Mouse (Mus musculus): ENCODE results near the gene Cdk19. TPM values are rescaled to one million over a fixed set of nuclear protein-coding genes. Genes with fewer than 3 reads are reported as not detected.

The Cdk19 gene
- polyA plus RNA-seq, 1 experiment from 2014 or later: 6.3 TPM

GRCm38 (mm10) chr10:40435402-40435801, 96.0 kb downstream of the Cdk19 start:
- ATAC-seq: no peak
- no peaks in the 10 kb centered on the region for H3K36me3 ChIP-seq
- no peaks in the 10 kb centered on the region for H3K4me1 ChIP-seq (replicated peaks)
- no peaks in the 10 kb centered on the region for H3K27me3 ChIP-seq (replicated peaks)
- H3K27ac ChIP-seq: no peak overlapping the region
- no peaks in the 10 kb centered on the region for H3K9me3 ChIP-seq
- H3K4me3 ChIP-seq (replicated peaks): no peak overlapping the region
- H3K4me2 ChIP-seq (replicated peaks): no peak overlapping the region
- 84% methylated on average over 12 of the region's 12 CpGs for WGBS
- H3K9ac ChIP-seq: no peak overlapping the region

DNA sequence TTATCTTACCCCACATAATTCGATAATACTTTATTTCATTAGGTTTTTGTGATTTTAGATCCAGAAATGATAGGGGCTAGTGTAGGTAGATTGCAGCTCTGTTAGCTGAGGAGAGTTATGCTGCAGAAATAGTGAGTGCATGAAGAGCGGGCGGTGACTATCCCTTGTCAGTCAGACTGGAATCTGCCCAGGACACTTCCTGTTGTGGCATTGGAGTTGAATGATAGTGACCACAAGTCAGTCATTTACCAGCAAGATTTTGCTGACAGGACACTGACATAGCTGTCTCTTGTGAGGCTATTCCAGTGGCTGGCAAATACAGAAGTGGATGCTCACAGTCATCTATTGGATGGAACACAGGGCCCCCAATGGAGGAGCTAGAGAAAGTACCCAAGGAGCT, 97.8 kb downstream of the Cdk19 start:
- no peak for ATAC-seq
- Histone ChIP-seq H3K4me1 (replicated peaks) (no peaks in the 10 kb centered on the region), H3K27ac (no peak overlapping the region), H3K36me3 (no peaks in the 10 kb centered on the region), H3K4me2 (replicated peaks) (no peak overlapping the region), H3K9ac (no peak overlapping the region), H3K9me3 (no peaks in the 10 kb centered on the region), H3K4me3 (replicated peaks) (no peak overlapping the region), H3K27me3 (replicated peaks) (no peaks in the 10 kb centered on the region)
- 94% methylated on average over 3 of the region's 3 CpGs for WGBS

GRCm38 (mm10) chr10:40440740-40441139, 101.4 kb downstream of the Cdk19 start:
- Histone ChIP-seq H3K27me3 (replicated peaks) (no peaks in the 10 kb centered on the region), H3K9ac (no peak overlapping the region), H3K4me3 (replicated peaks) (no peak overlapping the region), H3K9me3 (no peaks in the 10 kb centered on the region), H3K27ac (peak overlapping the region; percentile 57), H3K36me3 (no peaks in the 10 kb centered on the region), H3K4me2 (replicated peaks) (no peak overlapping the region), H3K4me1 (replicated peaks) (no peaks in the 10 kb centered on the region)
- ATAC-seq: no peak
- 48% methylated on average over 10 of the region's 10 CpGs for WGBS

DNA sequence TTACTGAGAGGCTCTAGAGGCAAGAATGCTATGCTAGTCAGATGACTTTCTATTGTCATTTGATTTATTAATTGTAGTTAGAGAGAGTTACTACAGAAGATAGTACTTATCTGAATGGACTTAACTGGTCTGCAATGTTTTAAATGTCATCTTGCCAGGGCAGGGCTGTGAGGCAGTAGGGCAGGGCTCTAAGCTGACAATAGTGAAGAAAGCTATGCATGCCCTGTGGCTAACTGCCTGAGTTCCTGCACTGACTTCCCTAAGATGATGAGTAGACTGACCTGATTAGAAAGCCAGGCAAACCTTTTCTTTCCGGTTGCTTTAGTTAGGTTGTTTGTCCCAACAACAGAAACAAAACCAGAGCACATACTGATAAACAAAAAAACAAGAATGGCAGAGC, 102.7 kb downstream of the Cdk19 start:
- Histone ChIP-seq H3K36me3 (no peaks in the 10 kb centered on the region), H3K4me1 (replicated peaks) (no peaks in the 10 kb centered on the region), H3K4me2 (replicated peaks) (no peak overlapping the region), H3K9me3 (no peaks in the 10 kb centered on the region), H3K4me3 (replicated peaks) (no peak overlapping the region), H3K27ac (no peak overlapping the region), H3K27me3 (replicated peaks) (no peaks in the 10 kb centered on the region), H3K9ac (no peak overlapping the region)
- ATAC-seq: no peak
- 78% methylated on average over 1 of the region's 1 CpGs for WGBS

- Histone ChIP-seq H3K9me3 (no peaks in the 10 kb centered on the region), H3K27ac (peak overlapping the region; percentile 52), H3K4me2 (replicated peaks) (no peak overlapping the region), H3K4me3 (replicated peaks) (no peak overlapping the region), H3K9ac (no peak overlapping the region), H3K27me3 (replicated peaks) (no peaks in the 10 kb centered on the region), H3K4me1 (replicated peaks) (no peaks in the 10 kb centered on the region), H3K36me3 (no peaks in the 10 kb centered on the region)
- 63% methylated on average over 7 of the region's 7 CpGs for WGBS
- ATAC-seq: 0 out of 2 replicates have a peak, but pooled peaks have one; percentile 34
These were observed 104.0 kb downstream of the Cdk19 start for GRCm38 (mm10) chr10:40443371-40443770.

- WGBS: 53% methylated on average over 6 of the region's 6 CpGs
- no peaks in the 10 kb centered on the region for H3K36me3 ChIP-seq
- ATAC-seq: peak; percentile 77
- H3K4me1 ChIP-seq (replicated peaks): no peaks in the 10 kb centered on the region
- H3K27me3 ChIP-seq (replicated peaks): no peaks in the 10 kb centered on the region
- H3K9ac ChIP-seq: no peak overlapping the region
- H3K9me3 ChIP-seq: no peaks in the 10 kb centered on the region
- no peak overlapping the region for H3K4me2 ChIP-seq (replicated peaks)
- H3K27ac ChIP-seq: 0 out of 2 replicates have a peak overlapping the region, but pooled peaks have one; percentile 52
- no peak overlapping the region for H3K4me3 ChIP-seq (replicated peaks)
These were observed 104.5 kb downstream of the Cdk19 start for GRCm38 (mm10) chr10:40443806-40444357.

GRCm38 (mm10) chr10:40444586-40444985, 105.2 kb downstream of the Cdk19 start:
- no peaks in the 10 kb centered on the region for H3K27me3 ChIP-seq (replicated peaks)
- no peaks in the 10 kb centered on the region for H3K36me3 ChIP-seq
- H3K9me3 ChIP-seq: no peaks in the 10 kb centered on the region
- no peak overlapping the region for H3K9ac ChIP-seq
- WGBS: 81% methylated on average over 4 of the region's 4 CpGs
- H3K4me3 ChIP-seq (replicated peaks): no peak overlapping the region
- no peak overlapping the region for H3K4me2 ChIP-seq (replicated peaks)
- no peaks in the 10 kb centered on the region for H3K4me1 ChIP-seq (replicated peaks)
- 0 out of 2 replicates have a peak, but pooled peaks have one; percentile 51 for ATAC-seq
- peak overlapping the region; percentile 68 for H3K27ac ChIP-seq

- H3K27ac ChIP-seq: no peak overlapping the region
- no peak overlapping the region for H3K9ac ChIP-seq
- H3K4me3 ChIP-seq (replicated peaks): no peak overlapping the region
- H3K9me3 ChIP-seq: no peaks in the 10 kb centered on the region
- WGBS: 61% methylated on average over 3 of the region's 3 CpGs
- ATAC-seq: no peak
- H3K4me2 ChIP-seq (replicated peaks): no peak overlapping the region
- H3K4me1 ChIP-seq (replicated peaks): no peaks in the 10 kb centered on the region
- H3K27me3 ChIP-seq (replicated peaks): no peaks in the 10 kb centered on the region
- no peaks in the 10 kb centered on the region for H3K36me3 ChIP-seq
These were observed 106.8 kb downstream of the Cdk19 start for GRCm38 (mm10) chr10:40446088-40446604.

GRCm38 (mm10) chr10:40446630-40447029, 107.3 kb downstream of the Cdk19 start:
- no peaks in the 10 kb centered on the region for H3K27me3 ChIP-seq (replicated peaks)
- H3K9me3 ChIP-seq: no peaks in the 10 kb centered on the region
- ATAC-seq: no peak
- H3K9ac ChIP-seq: no peak overlapping the region
- no peaks in the 10 kb centered on the region for H3K36me3 ChIP-seq
- 74% methylated on average over 3 of the region's 3 CpGs for WGBS
- H3K4me1 ChIP-seq (replicated peaks): peaks cover 3% of the 10 kb centered on the region
- no peak overlapping the region for H3K27ac ChIP-seq
- no peak overlapping the region for H3K4me3 ChIP-seq (replicated peaks)
- H3K4me2 ChIP-seq (replicated peaks): no peak overlapping the region

- Histone ChIP-seq H3K36me3 (no peaks in the 10 kb centered on the region), H3K9ac (no peak overlapping the region), H3K4me1 (replicated peaks) (peaks cover 6% of the 10 kb centered on the region), H3K4me2 (replicated peaks) (no peak overlapping the region), H3K9me3 (no peaks in the 10 kb centered on the region), H3K4me3 (replicated peaks) (no peak overlapping the region), H3K27me3 (replicated peaks) (no peaks in the 10 kb centered on the region), H3K27ac (no peak overlapping the region)
- no peak for ATAC-seq
- WGBS: 44% methylated on average over 3 of the region's 3 CpGs
These were observed 107.9 kb downstream of the Cdk19 start for GRCm38 (mm10) chr10:40447295-40447694.

- no peak for ATAC-seq
- WGBS: 46% methylated on average over 5 of the region's 5 CpGs
- Histone ChIP-seq H3K9ac (no peak overlapping the region), H3K27me3 (replicated peaks) (no peaks in the 10 kb centered on the region), H3K4me3 (replicated peaks) (no peak overlapping the region), H3K4me2 (replicated peaks) (no peak overlapping the region), H3K4me1 (replicated peaks) (peaks cover 6% of the 10 kb centered on the region), H3K27ac (no peak overlapping the region), H3K9me3 (no peaks in the 10 kb centered on the region), H3K36me3 (no peaks in the 10 kb centered on the region)
These were observed 108.6 kb downstream of the Cdk19 start for GRCm38 (mm10) chr10:40447921-40448320.

- no peak for ATAC-seq
- 51% methylated on average over 3 of the region's 3 CpGs for WGBS
These were observed 109.1 kb downstream of the Cdk19 start for GRCm38 (mm10) chr10:40448444-40448843.

DNA sequence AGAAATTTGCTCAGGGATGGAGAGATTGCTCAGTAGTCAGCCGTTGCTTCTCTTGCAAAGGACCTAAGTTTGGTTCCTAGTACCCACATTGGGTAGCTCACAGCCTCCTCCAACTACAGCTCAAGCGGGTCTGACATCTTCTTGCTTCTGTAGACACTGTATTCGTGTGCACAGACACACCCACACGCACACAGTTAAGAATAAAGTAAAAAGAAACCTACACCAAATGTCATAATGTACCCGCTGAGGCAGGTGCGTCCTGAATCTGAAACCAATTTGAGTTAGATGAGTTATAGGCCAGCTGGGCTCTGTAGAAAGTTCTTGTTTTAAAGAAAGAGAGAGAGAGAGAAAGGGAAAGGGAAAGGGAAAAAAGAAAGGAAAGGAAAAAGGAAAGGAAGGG, 110.2 kb downstream of the Cdk19 start:
- 91% methylated on average over 6 of the region's 6 CpGs for WGBS
- H3K4me2 ChIP-seq (replicated peaks): no peak overlapping the region
- no peak overlapping the region for H3K4me3 ChIP-seq (replicated peaks)
- H3K36me3 ChIP-seq: no peaks in the 10 kb centered on the region
- no peaks in the 10 kb centered on the region for H3K27me3 ChIP-seq (replicated peaks)
- no peaks in the 10 kb centered on the region for H3K9me3 ChIP-seq
- no peak overlapping the region for H3K27ac ChIP-seq
- ATAC-seq: no peak
- H3K9ac ChIP-seq: no peak overlapping the region
- H3K4me1 ChIP-seq (replicated peaks): peaks cover 6% of the 10 kb centered on the region

More at GRCm38 (mm10) chr10:40448444-40448843, 109.1 kb downstream of the Cdk19 start:
- no peak overlapping the region for H3K27ac ChIP-seq
- H3K9me3 ChIP-seq: no peaks in the 10 kb centered on the region
- no peak overlapping the region for H3K4me3 ChIP-seq (replicated peaks)
- peaks cover 6% of the 10 kb centered on the region for H3K4me1 ChIP-seq (replicated peaks)
- no peaks in the 10 kb centered on the region for H3K27me3 ChIP-seq (replicated peaks)
- H3K4me2 ChIP-seq (replicated peaks): no peak overlapping the region
- H3K9ac ChIP-seq: no peak overlapping the region
- H3K36me3 ChIP-seq: no peaks in the 10 kb centered on the region
